Mouse (Mus musculus) cortical plate, adult 2 months (tissue): ENCODE measurements around the gene AL607142.1.

Experiments
- CTCF ChIP-seq: fragments of 200-500 bp; IDR thresholded peaks from 2 replicates; pipeline ENCODE4 v1.5.1; 2011; ENCODE audit warnings: mild to moderate bottlenecking, control low read depth, low read length; ENCODE audit not compliant: insufficient read depth; ENCODE audit errors: extremely low read depth
- POLR2A ChIP-seq: fragments of 200-500 bp; IDR thresholded peaks from 2 replicates; pipeline ENCODE4 v1.6.1; 2011; ENCODE audit warnings: mild to moderate bottlenecking, low read length, control low read depth; ENCODE audit not compliant: insufficient read depth; ENCODE audit errors: extremely low read depth

GRCm38 (mm10) chr4:120131441-120132220 is 66.8 kb downstream of the AL607142.1 start:
- TF ChIP-seq CTCF (no peak), POLR2A (no peak)
